Mouse (Mus musculus): Measurements from ENCODE around the gene Mab21l1. TPM values are rescaled to one million over a fixed set of nuclear protein-coding genes. Genes with fewer than 3 reads are reported as not detected.

The Mab21l1 gene
- total RNA-seq, 2 experiments from 2014 or later: not detected

DNA sequence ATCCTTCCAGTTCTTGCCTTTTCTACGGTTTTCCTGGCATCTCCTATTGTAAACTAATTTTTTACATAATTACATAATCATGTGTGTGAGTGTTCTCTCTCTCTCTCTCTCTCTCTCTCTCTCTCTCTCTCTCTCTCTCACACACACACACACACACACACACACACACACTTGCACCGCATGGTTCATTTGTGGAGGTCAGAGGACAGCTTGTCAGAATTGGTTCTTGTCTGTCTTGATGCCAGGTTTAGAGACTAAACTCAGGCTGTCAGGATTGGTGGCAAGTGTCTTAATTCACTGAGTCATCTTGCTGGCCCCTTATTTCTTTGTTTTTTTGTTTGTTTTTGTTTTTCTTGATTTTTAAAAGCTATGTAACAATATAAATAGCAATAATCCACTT, 12.5 kb downstream of the Mab21l1 start:
- no peak for ATAC-seq (ENCODE audit: poor library complexity, severe bottlenecking)

GRCm38 (mm10) chr3:55814993-55815625, 32.8 kb downstream of the Mab21l1 start:
- no peak for ATAC-seq (ENCODE audit: poor library complexity, severe bottlenecking)

DNA sequence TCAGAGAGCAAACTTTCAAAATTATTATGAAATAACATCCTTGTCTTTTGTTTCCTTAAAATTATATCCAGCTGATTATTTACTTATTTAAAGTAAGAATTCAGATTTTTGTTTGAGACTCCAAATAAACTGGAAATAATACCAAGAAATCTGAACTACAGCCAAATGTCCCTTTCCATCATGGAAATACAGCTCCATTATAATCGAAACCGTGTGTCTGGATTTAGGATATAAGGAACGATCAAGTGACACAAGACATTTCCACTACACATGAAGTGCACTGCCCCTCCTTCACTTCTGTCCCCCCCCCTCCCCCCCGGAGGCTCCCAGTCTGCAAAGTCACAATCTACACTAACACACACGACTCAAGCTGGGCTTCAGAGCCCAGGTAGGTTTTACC, 33.8 kb downstream of the Mab21l1 start:
- ATAC-seq (ENCODE audit: poor library complexity, severe bottlenecking): no peak

DNA sequence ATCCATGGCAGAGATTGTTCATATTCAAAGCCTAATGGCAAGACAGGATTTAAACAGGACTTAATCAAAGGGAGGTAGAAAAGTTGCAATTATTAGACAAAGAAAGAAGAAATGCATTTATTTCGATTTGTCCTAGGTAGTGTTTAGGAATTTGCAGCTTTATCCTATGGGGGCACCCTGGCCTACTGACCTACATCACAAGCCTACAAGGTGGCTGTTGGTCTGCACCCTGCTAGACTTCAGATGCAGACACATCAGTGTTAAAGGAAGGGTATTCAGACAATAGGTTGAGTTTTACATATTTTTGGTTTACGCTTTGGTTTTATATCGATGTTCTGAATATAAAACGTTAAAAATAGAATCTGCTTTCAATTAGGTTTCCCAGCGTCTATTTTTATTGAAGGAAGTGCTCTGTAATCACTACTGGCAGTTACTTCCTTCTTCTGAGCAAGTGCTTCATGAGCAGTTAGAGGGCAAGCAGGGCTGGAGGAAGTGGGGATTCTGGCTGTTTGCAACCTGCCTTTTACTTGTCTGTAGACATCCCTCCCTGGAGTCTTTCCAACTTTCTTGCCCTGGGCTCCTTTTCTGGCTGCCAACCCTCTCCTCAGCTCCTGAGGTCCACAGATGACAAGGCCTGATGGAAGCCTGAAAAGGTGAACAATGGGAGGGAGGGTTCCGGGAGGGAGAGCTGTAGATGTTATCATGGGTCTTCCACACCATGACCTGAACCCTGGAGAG, 34.5 kb downstream of the Mab21l1 start:
- peak; percentile 98 for ATAC-seq (ENCODE audit: poor library complexity, severe bottlenecking)

DNA sequence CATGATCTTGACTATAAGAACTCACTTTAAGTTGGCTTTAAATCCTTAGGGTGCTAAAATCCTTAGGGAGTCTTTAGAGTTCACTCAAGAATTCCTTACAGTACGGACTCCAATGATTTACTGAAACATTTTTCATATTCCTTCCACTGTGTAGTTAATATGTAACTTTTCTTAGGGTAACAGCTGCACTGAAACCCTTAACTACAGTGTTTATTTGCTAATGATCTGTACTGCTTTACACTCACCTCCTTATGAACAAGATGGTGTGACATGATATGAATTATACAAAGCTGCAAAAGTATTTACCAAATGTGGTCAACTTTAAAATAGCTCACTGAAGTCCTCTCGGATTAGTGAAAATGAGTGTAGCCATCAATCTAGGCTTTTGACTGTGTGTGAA, 35.8 kb downstream of the Mab21l1 start:
- ATAC-seq (ENCODE audit: poor library complexity, severe bottlenecking): no peak

DNA sequence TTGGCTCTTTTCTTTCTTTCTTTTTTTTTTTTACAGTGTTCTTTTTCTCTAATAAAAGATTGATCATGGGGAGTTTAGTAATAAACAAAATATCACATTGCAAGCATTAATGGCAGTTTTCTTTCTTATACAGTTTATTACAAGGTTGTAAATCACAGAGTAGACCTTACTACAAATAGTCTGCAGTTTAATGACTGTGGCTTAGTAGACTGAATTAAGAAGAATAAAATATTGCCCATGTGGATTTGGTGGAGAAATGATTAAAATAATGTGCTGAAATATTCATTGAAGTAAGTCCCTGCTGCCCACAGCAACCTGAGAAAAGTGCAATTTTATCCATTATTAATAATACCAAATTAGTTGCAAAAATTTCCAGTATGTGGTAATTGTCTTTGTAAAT, 37.3 kb downstream of the Mab21l1 start:
- ATAC-seq (ENCODE audit: poor library complexity, severe bottlenecking): no peak

DNA sequence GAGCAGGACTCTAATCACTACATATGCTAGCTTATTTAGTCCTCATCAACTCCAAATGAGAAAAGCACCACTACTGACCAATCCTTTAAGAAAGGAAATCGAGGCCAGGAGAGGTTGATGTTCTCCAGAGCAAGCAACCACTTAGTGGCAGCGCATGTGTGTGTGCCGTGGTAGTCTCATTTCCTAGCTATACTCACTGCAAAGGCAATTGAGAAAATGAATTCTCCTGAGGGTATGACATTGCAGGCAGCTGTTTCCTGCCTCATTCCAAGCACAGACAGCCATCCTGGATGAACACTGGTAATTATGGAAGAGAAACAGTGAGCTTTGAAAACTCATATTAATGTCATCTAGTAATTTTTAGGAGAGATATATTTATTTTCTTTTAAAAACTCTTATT, 42.6 kb downstream of the Mab21l1 start:
- no peak for ATAC-seq (ENCODE audit: poor library complexity, severe bottlenecking)

- peak; percentile 90 for ATAC-seq (ENCODE audit: poor library complexity, severe bottlenecking)
These were observed 46.4 kb downstream of the Mab21l1 start for GRCm38 (mm10) chr3:55828481-55829256.

DNA sequence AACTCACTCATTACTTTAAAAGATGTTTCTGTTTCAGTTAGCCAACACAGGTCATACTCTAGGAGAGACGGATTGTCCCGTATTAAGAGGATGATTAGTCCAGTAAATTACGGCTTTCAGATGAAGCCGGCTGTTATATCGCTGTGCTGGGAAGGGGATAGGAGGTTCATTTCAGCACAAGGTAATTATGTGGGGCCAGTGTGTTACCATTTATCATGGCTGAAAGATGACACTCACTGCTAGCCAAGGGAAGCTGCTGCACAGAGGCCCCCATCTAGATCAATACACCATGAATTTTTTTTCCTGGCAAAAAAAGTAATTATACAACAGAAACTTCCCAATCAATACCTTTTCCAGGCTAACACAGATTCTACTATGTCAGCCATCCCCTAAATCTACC, 47.9 kb downstream of the Mab21l1 start:
- no peak for ATAC-seq (ENCODE audit: poor library complexity, severe bottlenecking)
